Mouse (Mus musculus) cortical plate, adult 2 months (tissue): ENCODE measurements around the gene Il4ra. TPM values are rescaled to one million over a fixed set of nuclear protein-coding genes. Genes with fewer than 3 reads are reported as not detected.
A peak's percentile ranks its signal among the peaks of the same experiment; 100 is the strongest.

Experiments
- H3K27ac ChIP-seq: fragments of 200-500 bp; 2 replicates; pipeline ENCODE4 v1.5.1; 2012; ENCODE audit warnings: low read length, control low read depth, inconsistent platforms; ENCODE audit not compliant: insufficient read depth
- H3K4me1 ChIP-seq: fragments of 200-500 bp; 2 replicates; pipeline ENCODE4 v1.6.1; 2011; ENCODE audit warnings: low read length; ENCODE audit not compliant: control insufficient read depth, insufficient read depth
- H3K4me3 ChIP-seq: fragments of 200-500 bp; 2 replicates; pipeline ENCODE4 v1.5.1; 2011; ENCODE audit warnings: mild to moderate bottlenecking, low read length, control low read depth; ENCODE audit not compliant: insufficient read depth
- CTCF ChIP-seq: fragments of 200-500 bp; IDR thresholded peaks from 2 replicates; pipeline ENCODE4 v1.5.1; 2011; ENCODE audit warnings: mild to moderate bottlenecking, control low read depth, low read length; ENCODE audit not compliant: insufficient read depth; ENCODE audit errors: extremely low read depth
- POLR2A ChIP-seq: fragments of 200-500 bp; IDR thresholded peaks from 2 replicates; pipeline ENCODE4 v1.6.1; 2011; ENCODE audit warnings: mild to moderate bottlenecking, low read length, control low read depth; ENCODE audit not compliant: insufficient read depth; ENCODE audit errors: extremely low read depth
- polyA plus RNA-seq: library from polyadenylated mRNA; depleted of rRNA; stranded (reverse); fragments of >200 nt; gene quantifications from 2 replicates; pipeline ENCODE4 v1.2.3, GENCODE M21; 2012

Il4ra gene
- polyA plus RNA-seq, 1 experiment: 6.2 TPM

DNA sequence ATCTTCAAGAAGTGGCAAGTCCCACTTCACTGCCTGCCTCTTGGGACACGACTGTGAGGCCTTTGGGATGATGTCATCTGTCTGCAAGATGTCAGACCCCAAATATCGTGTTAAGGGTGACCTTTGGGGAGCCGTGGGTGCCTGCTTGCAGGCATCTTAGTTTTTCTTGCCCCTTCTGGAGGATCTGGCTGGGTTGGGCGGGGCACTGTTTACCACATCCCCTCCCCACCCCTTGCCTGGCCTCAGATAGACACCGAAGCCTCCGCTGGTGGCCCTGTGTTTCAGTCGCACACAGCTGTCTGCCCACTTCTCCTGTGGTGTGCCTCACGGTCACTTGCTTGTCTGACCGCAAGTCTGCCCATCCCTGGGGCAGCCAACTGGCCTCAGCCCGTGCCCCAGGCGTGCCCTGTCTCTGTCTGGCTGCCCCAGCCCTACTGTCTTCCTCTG, 51.3 kb downstream of the Il4ra start, which contains the start of gene Il21r:
Gene Il21r, plus strand, starts transcription at position 245 of the 447 bp plus-strand sequence.
- H3K27ac ChIP-seq: peak within 1 kb of the TSS; percentile 75; the same call in 1 of the 2 replicates
- no peaks in the 10 kb centered on the region for H3K4me1 ChIP-seq
- TF ChIP-seq CTCF (no peak), POLR2A (no peak)
- no peak within 1 kb of the TSS; the same call in 1 of the 2 replicates for H3K4me3 ChIP-seq

DNA sequence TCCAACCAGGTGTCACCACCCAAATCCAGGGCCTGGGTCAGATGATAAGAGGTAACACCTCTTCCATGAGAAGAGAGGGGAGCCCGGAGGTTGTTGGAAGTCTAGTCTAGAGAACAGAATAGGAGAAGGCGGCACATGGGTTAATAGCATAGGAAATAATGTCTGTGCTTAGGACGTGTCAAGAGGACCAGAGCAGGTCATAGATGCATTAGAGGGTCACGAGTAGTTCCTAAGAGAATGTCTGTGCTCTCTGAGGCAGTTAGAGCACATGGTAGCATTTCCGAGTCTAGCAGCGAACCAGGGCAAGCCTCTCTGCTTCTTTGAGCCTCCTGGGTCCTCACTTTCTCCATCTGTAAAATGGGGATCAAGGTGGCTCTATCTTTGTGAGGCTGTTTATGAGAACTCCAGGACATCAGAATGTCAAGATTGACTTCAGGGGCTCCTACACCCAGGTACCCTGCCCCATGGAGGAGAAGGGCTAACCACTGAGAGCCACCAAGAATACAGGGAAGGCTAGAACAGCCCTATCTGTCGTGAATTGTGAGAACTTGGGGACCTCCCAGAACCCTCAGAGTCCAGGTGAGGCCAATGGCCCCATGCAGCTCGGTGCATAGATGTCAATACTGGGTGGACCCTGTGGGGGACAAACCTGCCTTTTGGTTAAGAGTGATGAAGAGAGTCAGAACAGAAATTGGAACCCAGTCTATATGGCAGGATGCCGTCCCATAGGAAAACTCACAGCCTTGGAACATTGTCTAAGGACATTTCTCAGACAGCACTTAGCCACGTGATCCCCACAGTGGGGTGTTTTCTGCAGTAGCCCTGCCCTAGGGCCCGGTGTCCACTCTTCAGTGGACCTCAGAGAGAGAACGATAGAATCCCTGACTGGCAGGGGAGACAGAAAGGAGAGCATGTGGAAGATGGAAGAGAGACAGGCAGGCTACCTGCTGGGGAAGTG, 52.7 kb downstream of the Il4ra start:
- no peak overlapping the region for H3K27ac ChIP-seq

DNA sequence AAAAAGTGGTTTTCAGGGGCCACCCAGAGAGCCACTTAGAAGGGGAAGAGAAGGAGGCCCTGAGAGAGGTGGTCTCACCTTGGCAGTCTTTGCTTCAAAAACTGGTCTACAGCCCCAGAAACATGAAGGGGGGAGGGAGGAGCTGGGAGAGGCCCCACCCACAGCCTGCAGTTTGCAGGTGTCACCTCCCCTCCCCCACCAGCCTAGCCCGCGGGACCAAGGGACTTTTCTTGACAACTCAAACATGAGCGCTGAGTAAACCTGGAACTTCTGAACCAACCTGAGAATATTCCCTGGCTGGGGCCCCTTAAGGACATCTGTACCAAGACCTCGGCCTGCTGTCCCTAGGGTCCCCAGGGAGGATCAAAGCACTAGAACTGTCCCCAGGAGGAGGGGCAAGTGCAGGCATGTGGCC, 53.8 kb downstream of the Il4ra start:
- no peak for TF ChIP-seq CTCF
- TF ChIP-seq POLR2A: no peak

More for the DNA sequence above, 52.7 kb downstream of the Il4ra start:
- no peaks in the 10 kb centered on the region for H3K4me1 ChIP-seq
- no peak overlapping the region for H3K4me3 ChIP-seq
- TF ChIP-seq CTCF: no peak
- TF ChIP-seq POLR2A: no peak

GRCm38 (mm10) chr7:125606265-125607164, 54.6 kb downstream of the Il4ra start:
- H3K27ac ChIP-seq: no peak overlapping the region
- no peak for TF ChIP-seq CTCF
- TF ChIP-seq POLR2A: no peak
- no peaks in the 10 kb centered on the region for H3K4me1 ChIP-seq
- no peak overlapping the region for H3K4me3 ChIP-seq

More for the DNA sequence above, 53.8 kb downstream of the Il4ra start:
- Histone ChIP-seq H3K4me1 (no peaks in the 10 kb centered on the region), H3K4me3 (no peak overlapping the region), H3K27ac (no peak overlapping the region)

GRCm38 (mm10) chr7:125607384-125608182, 55.7 kb downstream of the Il4ra start:
- no peak overlapping the region for H3K27ac ChIP-seq
- no peak overlapping the region for H3K4me3 ChIP-seq
- H3K4me1 ChIP-seq: no peaks in the 10 kb centered on the region
- TF ChIP-seq CTCF: no peak

DNA sequence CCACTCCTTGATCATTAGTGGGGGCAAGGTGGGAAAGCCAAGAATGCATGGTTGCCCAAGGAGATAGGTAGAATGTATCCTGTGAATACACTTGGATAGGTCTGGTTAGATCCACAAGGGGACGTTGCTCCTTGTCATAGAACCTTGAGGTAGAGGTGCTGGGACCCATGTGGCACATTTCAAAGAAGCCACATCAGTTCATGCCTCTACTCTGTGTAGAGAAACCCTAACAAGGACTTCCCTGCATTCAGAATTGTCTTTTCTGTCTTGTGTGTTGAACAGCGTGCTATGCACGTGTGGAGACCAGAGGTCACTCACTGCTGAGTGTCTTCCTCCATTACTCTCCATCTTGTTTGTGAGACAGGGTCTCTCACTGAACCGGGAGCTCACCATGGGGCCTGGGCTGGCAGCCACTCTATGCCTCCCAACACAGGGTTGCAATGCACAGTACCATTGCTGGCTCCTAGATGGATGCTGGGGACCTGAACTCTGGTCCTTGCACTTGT, 56.3 kb downstream of the Il4ra start:
- H3K4me3 ChIP-seq: no peak overlapping the region
- TF ChIP-seq POLR2A (no peak), CTCF (no peak)
- H3K27ac ChIP-seq: no peak overlapping the region

GRCm38 (mm10) chr7:125613579-125613978, 61.7 kb downstream of the Il4ra start:
- Histone ChIP-seq H3K4me1 (no peaks in the 10 kb centered on the region), H3K4me3 (no peak overlapping the region), H3K27ac (no peak overlapping the region)
- no peak for TF ChIP-seq POLR2A
- no peak for TF ChIP-seq CTCF

More for the DNA sequence above, 56.3 kb downstream of the Il4ra start:
- no peaks in the 10 kb centered on the region for H3K4me1 ChIP-seq

DNA sequence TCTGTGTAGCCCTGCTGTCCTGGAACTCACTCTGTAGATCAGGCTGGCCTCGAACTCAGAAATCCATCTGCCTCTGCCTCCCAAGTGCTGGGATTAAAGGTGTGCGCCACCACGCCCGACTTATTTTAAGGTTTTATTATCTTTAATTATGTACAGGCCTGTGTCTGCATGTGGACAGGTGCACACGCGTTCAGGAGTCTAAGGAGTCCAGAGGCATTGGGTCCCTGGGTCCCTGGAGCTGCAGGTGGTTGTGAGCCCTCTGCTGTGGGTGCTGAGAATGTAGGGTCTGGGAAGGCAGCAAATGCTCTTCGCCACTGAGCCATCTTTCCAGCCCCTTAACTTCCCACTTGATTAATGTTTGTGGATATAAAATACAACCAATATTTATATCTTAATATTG, 63.5 kb downstream of the Il4ra start:
- TF ChIP-seq CTCF: no peak
- TF ChIP-seq POLR2A: no peak
- Histone ChIP-seq H3K27ac (no peak overlapping the region), H3K4me1 (no peaks in the 10 kb centered on the region), H3K4me3 (no peak overlapping the region)

DNA sequence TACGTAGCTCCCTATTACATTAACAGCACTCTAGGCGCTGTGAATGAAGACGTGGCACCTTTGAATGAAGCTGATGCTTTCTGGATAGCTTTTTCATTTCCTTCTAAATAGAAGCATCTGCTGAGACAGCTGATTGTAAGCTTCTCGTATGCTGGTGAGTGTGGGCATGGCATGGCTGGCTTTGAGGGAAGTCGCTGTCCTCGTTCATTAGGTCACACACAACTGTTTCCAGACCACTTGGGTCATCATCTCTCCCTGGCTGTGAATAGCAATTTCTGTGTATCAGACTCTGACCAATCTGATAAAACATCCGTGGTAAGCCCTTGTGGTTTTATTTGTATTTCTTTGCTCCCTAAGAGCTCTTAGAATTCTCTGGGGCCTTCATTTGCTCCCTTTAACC, 66.1 kb downstream of the Il4ra start:
- H3K27ac ChIP-seq: no peak overlapping the region
- no peak overlapping the region for H3K4me3 ChIP-seq
- H3K4me1 ChIP-seq: no peaks in the 10 kb centered on the region
- TF ChIP-seq CTCF (no peak), POLR2A (no peak)

- no peak overlapping the region for H3K27ac ChIP-seq
- no peak overlapping the region for H3K4me3 ChIP-seq
- no peaks in the 10 kb centered on the region for H3K4me1 ChIP-seq
- TF ChIP-seq POLR2A (no peak), CTCF (no peak)
Measured at GRCm38 (mm10) chr7:125620077-125620476, 68.2 kb downstream of the Il4ra start.
